Mouse (Mus musculus): Measurements from ENCODE around the gene Sema3c. TPM values are rescaled to one million over a fixed set of nuclear protein-coding genes. Genes with fewer than 3 reads are reported as not detected.

The Sema3c gene
- polyA plus RNA-seq, 1 experiment from 2014 or later = 19.8 TPM

DNA sequence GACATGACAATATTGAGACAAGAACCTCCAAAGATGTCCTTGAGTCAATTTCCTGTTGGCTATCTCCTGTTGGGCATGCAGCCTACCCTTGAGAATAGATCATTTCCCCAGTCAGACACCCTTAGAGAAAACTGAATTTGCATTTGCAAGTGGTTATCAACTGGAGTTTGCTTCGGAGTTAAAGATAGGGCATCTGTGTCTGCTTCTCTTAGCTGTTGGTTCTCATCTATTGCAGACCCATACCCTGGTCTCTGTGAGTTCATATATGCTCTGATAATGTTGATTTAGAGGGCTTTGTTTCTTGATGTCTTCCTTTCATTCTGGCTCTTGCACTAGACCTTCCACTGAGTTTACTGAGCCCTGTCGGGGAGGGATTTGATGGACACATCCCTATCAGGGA, 106.8 kb downstream of the Sema3c start:
- H3K4me1 ChIP-seq (ENCODE audit: control insufficient read depth, insufficient read depth, low read length) = no peaks in the 10 kb centered on the region
- WGBS = 89% methylated on average over 2 of the region's 2 CpGs
- no peak for ATAC-seq

DNA sequence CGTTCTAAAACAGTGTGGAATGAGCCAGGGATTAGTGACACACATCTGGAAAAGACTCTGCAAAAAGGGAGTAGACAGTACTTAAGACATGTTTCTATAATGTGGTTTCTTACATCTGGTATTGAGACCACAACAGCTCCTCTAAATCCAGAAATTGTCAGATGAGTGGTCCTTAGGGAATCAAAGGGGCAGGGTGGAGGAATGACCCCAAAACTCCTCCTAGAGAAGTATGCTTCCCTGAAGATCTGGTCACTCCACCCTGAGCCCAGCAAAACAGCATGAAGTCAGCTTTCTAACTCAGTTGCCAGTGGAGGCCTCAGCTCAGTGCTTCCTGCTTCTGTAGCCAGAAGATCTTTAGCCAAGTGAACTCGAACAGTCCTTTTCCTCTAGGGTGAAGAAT, 115.0 kb downstream of the Sema3c start:
- Histone ChIP-seq H3K9ac (ENCODE audit: low read length) (no peak overlapping the region), H3K27me3 (replicated peaks; ENCODE audit: control insufficient read depth, insufficient read depth, low read length) (no peaks in the 10 kb centered on the region), H3K36me3 (ENCODE audit: control insufficient read depth, insufficient read depth, low read length) (no peaks in the 10 kb centered on the region), H3K27ac (ENCODE audit: low read depth, low read length) (no peak overlapping the region), H3K9me3 (replicated peaks; ENCODE audit: control insufficient read depth, low read length) (no peaks in the 10 kb centered on the region), H3K4me2 (ENCODE audit: low read length) (no peak overlapping the region), H3K4me1 (ENCODE audit: control insufficient read depth, insufficient read depth, low read length) (no peaks in the 10 kb centered on the region), H3K4me3 (ENCODE audit: low read depth, low read length) (no peak overlapping the region)
- no peak for DNase-seq (ENCODE audit: low spot score)
- WGBS = 78% methylated on average over 2 of the region's 2 CpGs
- ATAC-seq = no peak

More for the DNA sequence above, 106.8 kb downstream of the Sema3c start:
- Histone ChIP-seq H3K4me3 (ENCODE audit: low read depth, low read length) (no peak overlapping the region), H3K36me3 (ENCODE audit: control insufficient read depth, insufficient read depth, low read length) (no peaks in the 10 kb centered on the region), H3K9me3 (replicated peaks; ENCODE audit: control insufficient read depth, low read length) (no peaks in the 10 kb centered on the region), H3K4me2 (ENCODE audit: low read length) (no peak overlapping the region), H3K27ac (ENCODE audit: low read depth, low read length) (no peak overlapping the region), H3K27me3 (replicated peaks; ENCODE audit: control insufficient read depth, insufficient read depth, low read length) (no peaks in the 10 kb centered on the region), H3K9ac (ENCODE audit: low read length) (no peak overlapping the region)
- DNase-seq (ENCODE audit: low spot score) = no peak

DNA sequence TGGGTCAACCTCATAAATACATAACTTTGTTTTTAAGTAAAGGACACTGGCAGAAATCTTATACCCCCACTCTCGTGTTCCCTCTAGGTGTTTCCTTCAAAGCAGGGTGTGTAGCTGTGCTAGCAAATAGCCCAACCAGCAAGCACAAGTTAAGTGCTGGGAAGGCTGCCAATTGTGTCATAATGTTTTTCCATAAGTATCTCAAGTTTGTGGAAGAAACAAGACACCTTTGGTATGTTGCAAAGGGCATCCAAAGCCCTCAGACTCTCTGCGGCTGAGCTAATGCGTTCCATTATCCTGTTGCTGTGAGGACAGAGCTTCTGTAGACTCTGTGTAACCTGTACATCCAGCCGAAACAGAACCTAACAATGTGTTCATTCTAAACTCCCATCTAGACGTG, 115.5 kb downstream of the Sema3c start:
- Histone ChIP-seq H3K4me1 (ENCODE audit: control insufficient read depth, insufficient read depth, low read length) (no peaks in the 10 kb centered on the region), H3K27me3 (replicated peaks; ENCODE audit: control insufficient read depth, insufficient read depth, low read length) (no peaks in the 10 kb centered on the region), H3K27ac (ENCODE audit: low read depth, low read length) (no peak overlapping the region), H3K4me2 (ENCODE audit: low read length) (no peak overlapping the region), H3K4me3 (ENCODE audit: low read depth, low read length) (no peak overlapping the region), H3K36me3 (ENCODE audit: control insufficient read depth, insufficient read depth, low read length) (no peaks in the 10 kb centered on the region), H3K9ac (ENCODE audit: low read length) (no peak overlapping the region), H3K9me3 (replicated peaks; ENCODE audit: control insufficient read depth, low read length) (no peaks in the 10 kb centered on the region)
- WGBS = 76% methylated on average over 5 of the region's 5 CpGs
- ATAC-seq (no peak), DNase-seq (ENCODE audit: low spot score) (no peak)

GRCm38 (mm10) chr5:17695366-17695765, 121.3 kb downstream of the Sema3c start:
- Histone ChIP-seq H3K9me3 (replicated peaks; ENCODE audit: control insufficient read depth, low read length) (no peaks in the 10 kb centered on the region), H3K27ac (ENCODE audit: low read depth, low read length) (no peak overlapping the region), H3K4me3 (ENCODE audit: low read depth, low read length) (no peak overlapping the region), H3K9ac (ENCODE audit: low read length) (no peak overlapping the region), H3K4me2 (ENCODE audit: low read length) (no peak overlapping the region), H3K36me3 (ENCODE audit: control insufficient read depth, insufficient read depth, low read length) (no peaks in the 10 kb centered on the region), H3K4me1 (ENCODE audit: control insufficient read depth, insufficient read depth, low read length) (no peaks in the 10 kb centered on the region), H3K27me3 (replicated peaks; ENCODE audit: control insufficient read depth, insufficient read depth, low read length) (no peaks in the 10 kb centered on the region)
- ATAC-seq = peak; percentile 44; the same call in 1 of the 2 replicates
- DNase-seq (ENCODE audit: low spot score) = peak; percentile 54
- WGBS = 80% methylated on average over 2 of the region's 2 CpGs

DNA sequence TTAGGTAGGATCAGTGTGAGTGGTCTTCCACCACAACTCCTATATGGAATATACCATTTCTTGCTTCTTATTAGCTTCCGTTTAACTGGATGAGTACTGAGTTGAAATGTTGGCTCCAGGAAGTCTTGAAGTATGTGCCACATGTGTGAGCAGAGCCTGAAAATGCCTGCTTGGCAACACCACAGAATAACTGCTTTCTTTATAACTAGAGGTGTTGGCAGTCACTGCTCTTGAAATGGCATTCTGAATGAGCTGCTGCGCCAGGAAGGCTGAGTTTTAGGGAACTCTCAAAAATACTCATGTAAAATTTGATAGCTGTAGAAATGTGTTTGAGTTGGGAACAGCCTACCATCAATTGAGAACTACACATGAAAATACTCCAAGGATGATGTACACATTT, 124.8 kb downstream of the Sema3c start:
- Histone ChIP-seq H3K4me3 (ENCODE audit: low read depth, low read length) (no peak overlapping the region), H3K27ac (ENCODE audit: low read depth, low read length) (no peak overlapping the region), H3K4me2 (ENCODE audit: low read length) (no peak overlapping the region), H3K9ac (ENCODE audit: low read length) (no peak overlapping the region), H3K36me3 (ENCODE audit: control insufficient read depth, insufficient read depth, low read length) (no peaks in the 10 kb centered on the region), H3K27me3 (replicated peaks; ENCODE audit: control insufficient read depth, insufficient read depth, low read length) (no peaks in the 10 kb centered on the region), H3K4me1 (ENCODE audit: control insufficient read depth, insufficient read depth, low read length) (no peaks in the 10 kb centered on the region), H3K9me3 (replicated peaks; ENCODE audit: control insufficient read depth, low read length) (no peaks in the 10 kb centered on the region)
- DNase-seq (ENCODE audit: low spot score) (peak; percentile 32), ATAC-seq (no peak)
- 83% methylated on average over 2 of the region's 2 CpGs for WGBS

DNA sequence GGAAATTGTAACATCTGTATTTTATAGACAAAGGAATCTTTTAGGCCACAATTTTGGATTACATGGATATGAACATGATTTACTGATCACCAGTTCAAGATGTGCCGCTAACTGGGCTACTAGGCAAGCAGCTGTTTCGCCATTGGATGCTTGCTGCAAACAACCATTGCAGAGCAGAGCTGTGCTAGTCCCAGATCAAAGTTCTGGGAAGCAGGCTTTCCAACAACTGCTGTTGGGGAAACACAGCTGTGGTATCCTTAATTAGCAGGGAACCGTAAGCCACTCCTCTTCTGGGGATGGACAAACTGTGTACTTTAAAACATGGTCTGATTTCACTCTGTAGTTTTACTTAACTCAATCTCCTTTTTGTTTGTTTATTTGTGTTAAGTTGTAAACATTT, 130.1 kb downstream of the Sema3c start:
- Histone ChIP-seq H3K4me1 (ENCODE audit: control insufficient read depth, insufficient read depth, low read length) (no peaks in the 10 kb centered on the region), H3K27ac (ENCODE audit: low read depth, low read length) (no peak overlapping the region), H3K27me3 (replicated peaks; ENCODE audit: control insufficient read depth, insufficient read depth, low read length) (no peaks in the 10 kb centered on the region), H3K4me2 (ENCODE audit: low read length) (no peak overlapping the region), H3K4me3 (ENCODE audit: low read depth, low read length) (no peak overlapping the region), H3K9ac (ENCODE audit: low read length) (no peak overlapping the region), H3K36me3 (ENCODE audit: control insufficient read depth, insufficient read depth, low read length) (no peaks in the 10 kb centered on the region), H3K9me3 (replicated peaks; ENCODE audit: control insufficient read depth, low read length) (no peaks in the 10 kb centered on the region)
- DNase-seq (ENCODE audit: low spot score) (no peak), ATAC-seq (no peak)
- 67% methylated on average over 3 of the region's 3 CpGs for WGBS

GRCm38 (mm10) chr5:17707086-17707485, 133.0 kb downstream of the Sema3c start:
- 51% methylated on average over 3 of the region's 3 CpGs for WGBS
- Histone ChIP-seq H3K9ac (ENCODE audit: low read length) (no peak overlapping the region), H3K4me1 (ENCODE audit: control insufficient read depth, insufficient read depth, low read length) (no peaks in the 10 kb centered on the region), H3K4me3 (ENCODE audit: low read depth, low read length) (no peak overlapping the region), H3K27me3 (replicated peaks; ENCODE audit: control insufficient read depth, insufficient read depth, low read length) (no peaks in the 10 kb centered on the region), H3K27ac (ENCODE audit: low read depth, low read length) (no peak overlapping the region), H3K4me2 (ENCODE audit: low read length) (no peak overlapping the region), H3K36me3 (ENCODE audit: control insufficient read depth, insufficient read depth, low read length) (no peaks in the 10 kb centered on the region), H3K9me3 (replicated peaks; ENCODE audit: control insufficient read depth, low read length) (no peaks in the 10 kb centered on the region)
- ATAC-seq (no peak), DNase-seq (ENCODE audit: low spot score) (peak; percentile 16)

- DNase-seq (ENCODE audit: low spot score) (no peak), ATAC-seq (no peak)
- H3K36me3 ChIP-seq (ENCODE audit: control insufficient read depth, insufficient read depth, low read length) = no peaks in the 10 kb centered on the region
- H3K4me3 ChIP-seq (ENCODE audit: low read depth, low read length) = no peak overlapping the region
- H3K27me3 ChIP-seq (replicated peaks; ENCODE audit: control insufficient read depth, insufficient read depth, low read length) = no peaks in the 10 kb centered on the region
- no peaks in the 10 kb centered on the region for H3K9me3 ChIP-seq (replicated peaks; ENCODE audit: control insufficient read depth, low read length)
- no peaks in the 10 kb centered on the region for H3K4me1 ChIP-seq (ENCODE audit: control insufficient read depth, insufficient read depth, low read length)
- no peak overlapping the region for H3K27ac ChIP-seq (ENCODE audit: low read depth, low read length)
- H3K9ac ChIP-seq (ENCODE audit: low read length) = no peak overlapping the region
- no peak overlapping the region for H3K4me2 ChIP-seq (ENCODE audit: low read length)
- 40% methylated on average over 4 of the region's 4 CpGs for WGBS
Observed at GRCm38 (mm10) chr5:17712374-17712773, 138.3 kb downstream of the Sema3c start.

DNA sequence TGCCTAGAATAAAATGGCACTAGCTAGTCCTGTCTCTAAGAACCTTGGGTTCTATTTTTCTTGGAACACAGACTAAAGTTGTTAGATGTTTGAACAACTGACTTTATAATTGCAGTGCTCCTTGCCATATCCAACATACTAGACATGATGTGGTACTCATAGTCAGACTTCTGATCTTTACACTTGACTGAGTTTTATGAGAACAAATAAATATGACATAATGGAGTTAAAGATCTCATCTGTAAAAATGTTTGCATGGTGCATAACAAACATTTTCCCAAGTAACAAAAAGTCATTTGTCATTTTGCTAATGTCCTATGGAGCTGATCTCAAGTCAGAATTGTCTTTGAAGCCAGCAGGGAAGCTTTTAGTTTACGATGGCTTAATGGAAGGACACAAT, 141.1 kb downstream of the Sema3c start:
- 91% methylated on average over 1 of the region's 1 CpGs for WGBS
- no peaks in the 10 kb centered on the region for H3K4me1 ChIP-seq (ENCODE audit: control insufficient read depth, insufficient read depth, low read length)
- ATAC-seq = no peak
- H3K4me2 ChIP-seq (ENCODE audit: low read length) = no peak overlapping the region
- no peaks in the 10 kb centered on the region for H3K27me3 ChIP-seq (replicated peaks; ENCODE audit: control insufficient read depth, insufficient read depth, low read length)
- no peak overlapping the region for H3K4me3 ChIP-seq (ENCODE audit: low read depth, low read length)
- no peak overlapping the region for H3K27ac ChIP-seq (ENCODE audit: low read depth, low read length)
- no peaks in the 10 kb centered on the region for H3K9me3 ChIP-seq (replicated peaks; ENCODE audit: control insufficient read depth, low read length)
- no peaks in the 10 kb centered on the region for H3K36me3 ChIP-seq (ENCODE audit: control insufficient read depth, insufficient read depth, low read length)
- DNase-seq (ENCODE audit: low spot score) = no peak
- no peak overlapping the region for H3K9ac ChIP-seq (ENCODE audit: low read length)

All from forebrain, embryonic 14.5 days (tissue).